Mouse (Mus musculus) heart, embryonic 11.5 days (tissue): ENCODE data around the gene 4933415A04Rik. TPM values are rescaled to one million over a fixed set of nuclear protein-coding genes. Genes with fewer than 3 reads are reported as not detected.
A peak's percentile ranks its signal among the peaks of the same experiment; 100 is the strongest.

Experiments used
- ATAC-seq: fragments of 200-750 bp; cut with Nextera tagmentation; replicated peaks from 2 replicates; pipeline ENCODE4 v1.8.0; 2017; ENCODE audit warnings: moderate library complexity; ENCODE audit not compliant: insufficient number of reproducible peaks, low FRiP score, low TSS enrichment
- H3K27ac ChIP-seq: fragments of 300-500 bp; sonication (generic); 2 replicates; pipeline ENCODE4 v1.5.1; 2014; ENCODE audit warnings: mild to moderate bottlenecking, low read depth, low read length
- H3K27me3 ChIP-seq: fragments of 300-500 bp; sonication (generic); 2 replicates; pipeline ENCODE4 v1.6.1; 2014; ENCODE audit warnings: mild to moderate bottlenecking, low read length, mixed read lengths; ENCODE audit not compliant: control insufficient read depth, insufficient read depth
- H3K36me3 ChIP-seq: fragments of 300-500 bp; sonication (generic); 2 replicates; pipeline ENCODE4 v1.6.1; 2014; ENCODE audit warnings: mild to moderate bottlenecking, low read length, moderate library complexity, mixed read lengths; ENCODE audit not compliant: control insufficient read depth, insufficient read depth
- H3K4me1 ChIP-seq: fragments of 300-500 bp; sonication (generic); 2 replicates; pipeline ENCODE4 v1.6.1; 2014; ENCODE audit warnings: low read length; ENCODE audit not compliant: control insufficient read depth, insufficient read depth
- H3K4me2 ChIP-seq: fragments of 300-500 bp; sonication (generic); 2 replicates; pipeline ENCODE4 v1.6.1; 2014; ENCODE audit warnings: mild to moderate bottlenecking, moderate library complexity
- H3K4me3 ChIP-seq: fragments of 300-500 bp; sonication (generic); 2 replicates; pipeline ENCODE4 v1.5.1; 2014; ENCODE audit warnings: low read depth, low read length
- H3K9ac ChIP-seq: fragments of 300-500 bp; sonication (generic); 2 replicates; pipeline ENCODE4 v1.6.1; 2014; ENCODE audit warnings: mild to moderate bottlenecking, low read depth, low read length, moderate library complexity
- H3K9me3 ChIP-seq: fragments of 300-500 bp; sonication (generic); replicated peaks from 2 replicates; pipeline ENCODE4 v1.6.1; 2016; ENCODE audit warnings: low read length; ENCODE audit not compliant: control insufficient read depth
- WGBS: fragments of 180-500 bp; shearing (Covaris S2); extraction: QIAGEN DNeasy Blood & Tissue Kit; methylation state at CpG from one replicate; pipeline ENCODE4 v1.1.7; 2014; ENCODE audit not compliant: insufficient replicate concordance; 5-methylcytosine and 5-hydroxymethylcytosine counted together
- polyA plus RNA-seq: library from polyadenylated mRNA; unstranded; fragments of >200 nt; fragmentation: Nextera tagmentation; extraction: Ambion mirVana; gene quantifications from 2 replicates; pipeline ENCODE4 v1.2.1, GENCODE M21; 2014

4933415A04Rik gene
- polyA plus RNA-seq, 1 experiment from 2014 or later, result 4.6 TPM

DNA sequence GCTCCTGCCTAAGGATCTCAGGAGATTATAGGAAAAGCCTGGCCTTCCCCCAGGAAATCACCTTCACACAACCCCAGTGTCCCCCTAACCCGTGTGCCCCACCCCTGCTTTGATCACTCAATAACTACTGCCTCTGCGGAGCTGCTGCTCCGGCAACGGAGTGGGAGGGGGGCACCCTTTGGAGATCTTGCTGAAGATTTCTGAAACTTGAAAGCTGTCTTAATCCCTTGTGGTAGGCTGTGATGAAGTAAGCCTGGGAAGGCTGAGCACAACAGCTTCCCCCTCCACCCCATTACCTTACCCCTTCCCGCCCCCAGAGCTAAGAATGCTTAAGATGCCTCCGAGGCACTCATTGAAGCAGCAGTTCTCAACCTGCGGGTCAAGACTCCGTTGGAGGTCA is 21.0 kb upstream of the 4933415A04Rik start:
- ATAC-seq, result no peak
- peak overlapping the region; percentile 13; the same call in 1 of the 2 replicates for H3K9ac ChIP-seq
- peaks cover 55% of the 10 kb centered on the region for H3K4me1 ChIP-seq

DNA sequence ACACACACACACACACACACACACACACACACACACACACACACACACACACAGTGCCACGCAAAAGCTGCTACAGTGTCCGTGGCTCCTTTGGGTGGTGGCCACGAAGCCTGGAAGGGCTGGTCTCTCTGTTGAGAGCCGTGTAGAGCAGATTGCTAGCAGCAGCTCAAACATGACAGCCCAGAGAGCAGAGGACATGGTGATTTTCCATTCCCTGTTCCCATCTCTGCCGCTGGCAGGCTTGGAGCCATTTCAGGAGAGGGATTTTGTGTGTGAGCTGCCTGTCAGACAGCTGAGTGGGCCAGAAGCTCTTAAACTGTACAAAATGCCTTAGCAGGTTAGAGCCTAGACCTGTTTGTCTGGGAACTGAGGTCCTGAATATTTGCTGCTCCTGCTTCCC is 20.1 kb upstream of the 4933415A04Rik start:
- no peaks in the 10 kb centered on the region for H3K36me3 ChIP-seq
- no peak overlapping the region for H3K9ac ChIP-seq
- H3K9me3 ChIP-seq, result no peaks in the 10 kb centered on the region
- no peak overlapping the region for H3K4me2 ChIP-seq
- peaks cover 63% of the 10 kb centered on the region for H3K4me1 ChIP-seq
- no peaks in the 10 kb centered on the region for H3K27me3 ChIP-seq
- H3K27ac ChIP-seq, result peak overlapping the region; percentile 80
- WGBS, result 45% methylated on average over 5 of the region's 5 CpGs
- H3K4me3 ChIP-seq, result no peak overlapping the region
- ATAC-seq, result no peak

More for the DNA sequence above, 21.0 kb upstream of the 4933415A04Rik start:
- no peaks in the 10 kb centered on the region for H3K27me3 ChIP-seq
- H3K9me3 ChIP-seq, result no peaks in the 10 kb centered on the region
- peak overlapping the region; percentile 43 for H3K27ac ChIP-seq
- no peak overlapping the region for H3K4me3 ChIP-seq
- WGBS, result 11% methylated on average over 8 of the region's 8 CpGs
- H3K36me3 ChIP-seq, result no peaks in the 10 kb centered on the region
- H3K4me2 ChIP-seq, result no peak overlapping the region

DNA sequence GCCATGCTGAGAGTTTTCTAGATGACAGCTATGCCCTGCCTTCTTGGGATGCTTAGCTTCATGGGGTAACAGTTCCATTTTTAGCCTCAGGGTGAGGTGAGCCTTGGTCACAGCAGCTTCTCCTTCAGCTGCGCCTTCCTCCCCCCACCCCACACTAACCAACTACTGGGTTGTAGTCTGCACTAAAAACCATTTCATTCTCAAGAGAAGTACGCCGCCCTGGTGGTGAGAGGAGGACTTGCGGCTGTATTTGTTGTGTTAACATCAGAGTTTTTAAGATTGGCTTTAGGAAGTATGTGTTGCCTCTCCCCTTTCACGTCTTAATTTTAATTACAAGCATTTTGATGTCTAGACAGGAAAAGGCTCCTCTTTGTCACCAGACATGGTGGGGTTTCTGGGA is 18.6 kb upstream of the 4933415A04Rik start:
- no peak overlapping the region for H3K4me3 ChIP-seq
- H3K9me3 ChIP-seq, result no peaks in the 10 kb centered on the region
- H3K27me3 ChIP-seq, result no peaks in the 10 kb centered on the region
- ATAC-seq, result no peak
- no peaks in the 10 kb centered on the region for H3K36me3 ChIP-seq
- no peak overlapping the region for H3K9ac ChIP-seq
- 0 out of 2 replicates have a peak overlapping the region, but pooled peaks have one; percentile 76 for H3K27ac ChIP-seq
- H3K4me2 ChIP-seq, result no peak overlapping the region
- 50% methylated on average over 5 of the region's 5 CpGs for WGBS
- H3K4me1 ChIP-seq, result peaks cover 51% of the 10 kb centered on the region

DNA sequence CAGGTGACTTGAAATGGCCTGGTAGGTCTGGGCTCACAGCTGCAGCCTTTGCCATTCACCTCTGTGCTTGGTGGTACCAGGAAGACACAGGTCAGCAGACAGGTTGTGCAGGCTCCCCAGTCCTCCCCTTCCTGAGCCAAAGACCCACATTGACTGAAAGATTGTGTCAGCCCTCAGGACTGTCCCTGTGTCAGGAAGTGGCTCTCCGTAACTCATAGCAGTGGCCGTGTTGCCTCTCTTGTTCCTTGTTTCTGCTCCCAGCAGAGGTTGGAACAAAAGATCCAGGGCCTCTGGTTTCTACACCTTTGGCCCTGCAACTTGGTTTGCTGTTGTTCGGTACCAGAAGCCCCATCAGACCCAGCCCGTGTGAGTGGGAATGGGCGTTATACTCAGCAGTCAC is 17.7 kb upstream of the 4933415A04Rik start:
- Histone ChIP-seq H3K9ac (no peak overlapping the region), H3K36me3 (peaks cover 4% of the 10 kb centered on the region), H3K4me2 (no peak overlapping the region), H3K9me3 (no peaks in the 10 kb centered on the region), H3K27me3 (no peaks in the 10 kb centered on the region), H3K4me1 (peaks cover 43% of the 10 kb centered on the region), H3K4me3 (no peak overlapping the region), H3K27ac (peak overlapping the region; percentile 76)
- 69% methylated on average over 5 of the region's 5 CpGs for whole genome bisulfite sequencing
- ATAC-seq, result no peak

DNA sequence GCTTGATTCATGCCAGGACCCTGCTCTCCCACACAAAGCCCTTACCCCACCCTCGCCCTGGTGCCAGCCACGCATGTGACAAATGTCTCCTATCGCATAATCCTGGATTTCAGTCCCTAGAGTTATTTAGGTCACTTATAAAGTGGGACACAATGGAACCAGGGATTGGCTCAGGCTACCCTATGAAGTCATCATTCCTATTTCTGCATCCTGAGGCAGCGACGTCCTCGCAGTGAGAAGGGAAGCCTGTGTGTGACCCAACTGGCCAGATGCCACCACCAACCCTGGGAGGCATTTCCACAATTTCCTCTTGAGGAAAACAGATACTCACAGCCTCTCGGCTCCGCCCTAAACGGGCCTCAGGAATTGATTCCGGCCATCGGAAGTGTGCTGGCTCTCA is 17.2 kb upstream of the 4933415A04Rik start:
- H3K4me3 ChIP-seq, result no peak overlapping the region
- H3K4me2 ChIP-seq, result no peak overlapping the region
- H3K4me1 ChIP-seq, result peaks cover 43% of the 10 kb centered on the region
- H3K9ac ChIP-seq, result no peak overlapping the region
- peak; percentile 71 for ATAC-seq
- H3K9me3 ChIP-seq, result no peaks in the 10 kb centered on the region
- 61% methylated on average over 11 of the region's 11 CpGs for WGBS
- H3K27me3 ChIP-seq, result no peaks in the 10 kb centered on the region
- H3K36me3 ChIP-seq, result peaks cover 4% of the 10 kb centered on the region
- H3K27ac ChIP-seq, result peak overlapping the region; percentile 76

DNA sequence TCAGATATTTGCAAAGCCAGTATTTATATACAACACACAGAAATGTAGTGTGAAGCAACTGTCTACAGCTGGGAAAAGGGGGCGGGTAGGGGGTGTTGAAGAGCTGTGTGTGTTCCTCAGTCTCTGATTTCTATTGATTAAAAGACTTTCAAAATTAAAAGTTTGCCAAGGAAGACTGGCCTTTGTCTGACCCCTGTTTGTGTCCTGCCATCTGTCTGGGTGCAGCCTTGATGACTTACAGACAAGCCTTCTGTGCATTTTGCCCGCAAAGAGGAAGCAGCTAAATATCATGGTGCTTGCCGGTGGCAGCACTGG is 11.8 kb upstream of the 4933415A04Rik start:
- Histone ChIP-seq H3K27ac (peak overlapping the region; percentile 54), H3K4me3 (no peak overlapping the region), H3K9me3 (no peaks in the 10 kb centered on the region), H3K36me3 (peaks cover 6% of the 10 kb centered on the region), H3K4me1 (peaks cover 27% of the 10 kb centered on the region), H3K4me2 (peak overlapping the region; percentile 34), H3K27me3 (no peaks in the 10 kb centered on the region), H3K9ac (peak overlapping the region; percentile 34; the same call in 1 of the 2 replicates)
- 15% methylated on average over 3 of the region's 3 CpGs for WGBS
- no peak for ATAC-seq

DNA sequence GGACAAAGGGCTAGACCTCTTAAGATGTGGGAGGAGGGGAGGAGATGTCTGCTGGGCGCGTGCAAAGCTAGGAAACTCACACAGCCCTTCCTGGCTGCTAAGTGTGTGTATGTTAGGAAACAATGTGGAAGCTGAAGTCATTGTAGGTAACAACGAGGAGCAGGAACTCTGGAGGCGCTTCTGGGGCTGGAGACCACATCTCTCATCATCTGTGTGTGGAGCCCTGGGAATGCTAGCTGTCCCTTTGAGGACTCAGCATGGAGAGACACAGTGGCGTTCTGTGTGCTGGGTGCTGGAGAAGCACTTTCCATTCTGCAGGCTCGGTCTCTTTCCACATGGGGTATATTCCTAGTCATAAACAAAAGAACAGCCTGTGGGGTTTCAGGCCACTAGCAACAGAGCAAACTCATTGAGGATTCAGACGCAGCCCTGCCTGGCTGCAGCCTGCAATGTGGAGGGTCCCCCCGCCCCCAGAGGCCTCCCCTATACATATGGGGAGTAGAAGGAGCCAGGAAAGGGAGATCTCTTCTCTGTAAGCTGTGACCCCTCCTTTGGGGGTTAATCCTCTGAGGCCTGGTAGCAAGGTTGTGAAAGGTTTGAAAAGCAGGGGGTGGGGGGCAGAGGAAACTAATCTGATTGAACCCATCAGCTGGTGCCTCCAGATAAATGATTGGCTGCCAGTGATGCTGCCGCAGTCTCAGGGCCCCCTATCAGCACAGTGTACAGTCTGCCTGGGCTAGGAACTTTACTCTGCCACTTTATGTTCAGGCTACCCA is 11.3 kb upstream of the 4933415A04Rik start:
- ATAC-seq, result peak; percentile 58
- WGBS, result 10% methylated on average over 9 of the region's 9 CpGs

DNA sequence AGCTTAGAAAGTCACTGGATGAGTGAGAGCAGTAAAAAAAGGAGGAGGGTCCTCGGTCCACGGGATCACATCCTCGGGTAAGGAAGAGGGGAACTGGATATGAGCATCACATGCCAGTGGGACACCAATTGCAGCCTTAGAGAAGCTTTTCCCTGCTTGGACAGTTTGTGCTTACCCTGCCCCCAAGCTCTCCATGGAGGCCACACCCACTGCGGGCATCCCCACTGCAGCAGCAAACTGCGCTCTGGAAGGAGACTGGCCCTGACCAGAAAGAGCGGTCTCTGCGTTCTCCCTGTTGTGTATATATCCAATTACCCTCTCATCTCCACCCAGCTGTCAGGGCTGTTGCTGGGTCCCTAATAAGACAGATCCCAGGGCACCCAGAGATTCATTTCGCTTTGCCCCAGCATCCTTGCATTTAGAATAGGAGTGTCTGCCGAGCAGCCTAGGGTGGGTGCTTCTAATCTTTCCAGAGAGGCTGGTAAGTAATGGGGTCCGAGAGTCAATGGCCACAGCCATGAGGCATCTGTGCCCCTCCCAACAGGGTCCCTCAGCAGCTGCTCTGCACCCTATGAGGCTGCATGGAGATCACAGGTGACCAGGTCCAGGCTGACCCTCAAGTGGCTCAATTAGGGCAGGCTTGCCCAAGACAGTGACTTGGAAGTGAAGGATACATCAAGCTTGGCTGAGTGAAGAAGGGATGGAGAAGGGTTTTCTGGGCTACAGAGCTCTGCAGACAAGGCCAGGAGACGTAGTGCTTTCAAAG is 8.9 kb upstream of the 4933415A04Rik start:
- H3K36me3 ChIP-seq, result peaks cover 6% of the 10 kb centered on the region
- WGBS, result 61% methylated on average over 11 of the region's 11 CpGs
- peaks cover 14% of the 10 kb centered on the region for H3K4me1 ChIP-seq
- ATAC-seq, result no peak
- H3K9ac ChIP-seq, result no peak overlapping the region
- H3K27ac ChIP-seq, result no peak overlapping the region
- no peaks in the 10 kb centered on the region for H3K9me3 ChIP-seq
- H3K4me2 ChIP-seq, result no peak overlapping the region
- no peaks in the 10 kb centered on the region for H3K27me3 ChIP-seq
- H3K4me3 ChIP-seq, result no peak overlapping the region

More for the DNA sequence above, 11.3 kb upstream of the 4933415A04Rik start:
- peak overlapping the region; percentile 54 for H3K27ac ChIP-seq
- H3K4me3 ChIP-seq, result no peak overlapping the region
- H3K4me1 ChIP-seq, result peaks cover 25% of the 10 kb centered on the region
- peaks cover 6% of the 10 kb centered on the region for H3K36me3 ChIP-seq
- H3K4me2 ChIP-seq, result peak overlapping the region; percentile 34
- H3K27me3 ChIP-seq, result no peaks in the 10 kb centered on the region
- no peaks in the 10 kb centered on the region for H3K9me3 ChIP-seq
- peak overlapping the region; percentile 34; the same call in 1 of the 2 replicates for H3K9ac ChIP-seq
